Comparison of ENCODE assay signal across 8 mouse cellular contexts in genomic region chr1:150391931-150392637, GRCm38 (mm10). TPM values are rescaled to one million over a fixed set of nuclear protein-coding genes. Genes with fewer than 3 reads are reported as not detected.
DNase-seq lines count a peak whose midpoint lies in the region; ATAC-seq and TF ChIP-seq lines count a peak whose summit lies in the region.

No protein-coding gene starts in this region.

- no peaks in the 10 kb centered on the region for H3K9me3 ChIP-seq in limb, embryonic 10.5 days (replicated peaks)
- no peaks in the 10 kb centered on the region for H3K9me3 ChIP-seq in neural tube, embryonic 15.5 days (replicated peaks)

- peaks cover 4% of the 10 kb centered on the region for H3K36me3 ChIP-seq in thymus, adult 2 months (ENCODE audit: control insufficient read depth, insufficient read depth, low read length)
- H3K36me3 ChIP-seq in limb, embryonic 10.5 days = peaks cover 48% of the 10 kb centered on the region
- peaks cover 24% of the 10 kb centered on the region for H3K36me3 ChIP-seq in neural tube, embryonic 15.5 days

- H3K4me2 ChIP-seq in neural tube, embryonic 15.5 days = peak overlapping the region; percentile 68

- H3K27ac ChIP-seq in thymus, adult 2 months (ENCODE audit: control insufficient read depth, insufficient read depth, low read length) = peak overlapping the region; percentile 59; the same call in 1 of the 2 replicates
- peak overlapping the region; percentile 93 for H3K27ac ChIP-seq in limb, embryonic 10.5 days
- peak overlapping the region; percentile 98 for H3K27ac ChIP-seq in neural tube, embryonic 15.5 days (replicated peaks)

- DNase-seq in cerebellum, adult 9-11 months = peak; percentile 33
- DNase-seq in cerebellum, postnatal 25 days = no peak
- no peak for DNase-seq in thymus, adult 2 months
- DNase-seq in thymus, postnatal 36 days = no peak
- DNase-seq in limb, embryonic 10.5 days (ENCODE audit: low spot score) = no peak
- DNase-seq in B cell, adult 2 months = no peak
- DNase-seq in thymus, postnatal 0 days (ENCODE audit: low spot score) = no peak

- no peak for TF ChIP-seq CTCF in thymus, adult 2 months (IDR thresholded peaks at IDR 0.05; ENCODE audit: borderline replicate concordance, control insufficient read depth, extremely low read depth, insufficient read depth, low read length, poor library complexity)

- H3K4me3 ChIP-seq in thymus, adult 2 months (ENCODE audit: control insufficient read depth, insufficient read depth, low read length) = peak overlapping the region; percentile 79
- peak overlapping the region; percentile 82 for H3K4me3 ChIP-seq in limb, embryonic 10.5 days
- H3K4me3 ChIP-seq in neural tube, embryonic 15.5 days (replicated peaks) = peak overlapping the region; percentile 81

- TF ChIP-seq POLR2A in thymus, adult 2 months (IDR thresholded peaks at IDR 0.05; ENCODE audit: control insufficient read depth, extremely low read depth, insufficient read depth, low read length, poor library complexity) = no peak

- H3K4me1 ChIP-seq in thymus, adult 2 months (replicated peaks; ENCODE audit: control insufficient read depth, insufficient read depth, low read length) = peaks cover 5% of the 10 kb centered on the region
- peaks cover 9% of the 10 kb centered on the region for H3K4me1 ChIP-seq in limb, embryonic 10.5 days
- H3K4me1 ChIP-seq in neural tube, embryonic 15.5 days = peaks cover 15% of the 10 kb centered on the region

- H3K27me3 ChIP-seq in thymus, adult 2 months (ENCODE audit: control insufficient read depth, insufficient read depth, low read length) = no peaks in the 10 kb centered on the region
- no peaks in the 10 kb centered on the region for H3K27me3 ChIP-seq in limb, embryonic 10.5 days (ENCODE audit: low read depth, poor library complexity, severe bottlenecking)
- H3K27me3 ChIP-seq in neural tube, embryonic 15.5 days (replicated peaks) = no peaks in the 10 kb centered on the region

- peak; percentile 43 for ATAC-seq in neural tube, embryonic 15.5 days (ENCODE audit: low FRiP score)

- 8% methylated on average over 11 of the region's 11 CpGs for WGBS in thymus, adult 2 months
- WGBS in limb, embryonic 10.5 days = 25% methylated on average over 11 of the region's 11 CpGs
- 26% methylated on average over 11 of the region's 11 CpGs for WGBS in neural tube, embryonic 15.5 days

- peak overlapping the region; percentile 72 for H3K9ac ChIP-seq in neural tube, embryonic 15.5 days (replicated peaks)

RNA-seq across cellular contexts. Expression of gene Tpr, which starts 0.6 kb away (rescaled TPM):
- 98.6 and 101 TPM in 2 replicates for polyA plus RNA-seq in thymus, adult 2 months (2012; rRNA removed)
- 168 and 183 TPM in 2 replicates for polyA plus RNA-seq in limb, embryonic 10.5 days (2016; fragmentation: Nextera tagmentation; extraction: Ambion mirVana)
- polyA plus RNA-seq in neural tube, embryonic 15.5 days (2015; fragmentation: Nextera tagmentation; extraction: Ambion mirVana) = 125 and 138 TPM in 2 replicates
- 196 and 230 TPM in 2 replicates for polyA plus RNA-seq in thymus, postnatal 0 days (2015; fragmentation: Nextera tagmentation; extraction: Ambion mirVana)

RNA-seq across cellular contexts. Expression of gene Odr4, which starts 0.8 kb away (rescaled TPM):
- polyA plus RNA-seq in thymus, adult 2 months (2012; rRNA removed) = 2.3 and 3.4 TPM in 2 replicates
- polyA plus RNA-seq in limb, embryonic 10.5 days (2016; fragmentation: Nextera tagmentation; extraction: Ambion mirVana) = 22.1 and 26.0 TPM in 2 replicates
- polyA plus RNA-seq in neural tube, embryonic 15.5 days (2015; fragmentation: Nextera tagmentation; extraction: Ambion mirVana) = 37.4 and 42.3 TPM in 2 replicates
- 23.1 and 24.2 TPM in 2 replicates for polyA plus RNA-seq in thymus, postnatal 0 days (2015; fragmentation: Nextera tagmentation; extraction: Ambion mirVana)
